Mouse (Mus musculus) C2C12 (cell line): ENCODE measurements around the gene Iffo2. TPM values are rescaled to one million over a fixed set of nuclear protein-coding genes. Genes with fewer than 3 reads are reported as not detected.

Experiments used
- H3K27me3 ChIP-seq: one replicate; pipeline ENCODE4 v1.6.1; 2011; ENCODE audit not compliant: control insufficient read depth, insufficient read depth, insufficient read length
- H3K36me3 ChIP-seq: one replicate; pipeline ENCODE4 v1.6.1; 2011; ENCODE audit not compliant: control insufficient read depth, insufficient read depth
- H3K4me3 ChIP-seq: one replicate; pipeline ENCODE4 v1.5.1; 2011; ENCODE audit warnings: mild to moderate bottlenecking, control low read depth; ENCODE audit not compliant: poor library complexity, insufficient read depth, severe bottlenecking
- H3K79me2 ChIP-seq: one replicate; pipeline ENCODE4 v1.6.1; 2011; ENCODE audit not compliant: control insufficient read depth, insufficient read depth
- H3K79me3 ChIP-seq: one replicate; pipeline ENCODE4 v1.6.1; 2011; ENCODE audit warnings: low read depth, control low read depth
- H3ac ChIP-seq: one replicate; pipeline ENCODE3; 2011; ENCODE audit warnings: low read depth; ENCODE audit not compliant: control insufficient read depth, insufficient read length
- CEBPB ChIP-seq: IDR thresholded peaks from one replicate; pipeline ENCODE4 v1.6.1; 2011; ENCODE audit warnings: low read depth, mild to moderate bottlenecking, control low read depth, moderate library complexity
- CTCF ChIP-seq: IDR thresholded peaks from one replicate; pipeline ENCODE4 v1.5.1; 2011; ENCODE audit not compliant: control insufficient read depth, insufficient read depth, insufficient read length
- FOSL1 ChIP-seq: IDR thresholded peaks from one replicate; pipeline ENCODE4 v1.8.0; 2011; ENCODE audit warnings: mild to moderate bottlenecking, low read length; ENCODE audit not compliant: poor library complexity, insufficient read depth, severe bottlenecking
- MAX ChIP-seq: IDR thresholded peaks from one replicate; pipeline ENCODE4 v1.6.1; 2011; ENCODE audit warnings: mild to moderate bottlenecking, control low read depth
- MYOD1 ChIP-seq: IDR thresholded peaks from one replicate; pipeline ENCODE4 v1.6.1; 2011; ENCODE audit warnings: low read depth; ENCODE audit not compliant: control insufficient read depth, insufficient read length
- MYOG ChIP-seq: IDR thresholded peaks from one replicate; pipeline ENCODE4 v1.6.1; 2011; ENCODE audit not compliant: control insufficient read depth, insufficient read length; ENCODE audit errors: extremely low read depth
- USF1 ChIP-seq: IDR thresholded peaks from one replicate; pipeline ENCODE4 v1.6.1; 2011; ENCODE audit warnings: low read depth, mild to moderate bottlenecking, control low read depth, moderate library complexity
- polyA plus RNA-seq: library from polyadenylated mRNA; unstranded; fragments of >200 nt; fragmentation: generic; extraction: Trizol; gene quantifications from one replicate; pipeline ENCODE4 v1.2.1, GENCODE M21; 2012; ENCODE audit warnings: missing spikeins

Gene Iffo2
- polyA plus RNA-seq, 1 experiment: 20.0 TPM

DNA sequence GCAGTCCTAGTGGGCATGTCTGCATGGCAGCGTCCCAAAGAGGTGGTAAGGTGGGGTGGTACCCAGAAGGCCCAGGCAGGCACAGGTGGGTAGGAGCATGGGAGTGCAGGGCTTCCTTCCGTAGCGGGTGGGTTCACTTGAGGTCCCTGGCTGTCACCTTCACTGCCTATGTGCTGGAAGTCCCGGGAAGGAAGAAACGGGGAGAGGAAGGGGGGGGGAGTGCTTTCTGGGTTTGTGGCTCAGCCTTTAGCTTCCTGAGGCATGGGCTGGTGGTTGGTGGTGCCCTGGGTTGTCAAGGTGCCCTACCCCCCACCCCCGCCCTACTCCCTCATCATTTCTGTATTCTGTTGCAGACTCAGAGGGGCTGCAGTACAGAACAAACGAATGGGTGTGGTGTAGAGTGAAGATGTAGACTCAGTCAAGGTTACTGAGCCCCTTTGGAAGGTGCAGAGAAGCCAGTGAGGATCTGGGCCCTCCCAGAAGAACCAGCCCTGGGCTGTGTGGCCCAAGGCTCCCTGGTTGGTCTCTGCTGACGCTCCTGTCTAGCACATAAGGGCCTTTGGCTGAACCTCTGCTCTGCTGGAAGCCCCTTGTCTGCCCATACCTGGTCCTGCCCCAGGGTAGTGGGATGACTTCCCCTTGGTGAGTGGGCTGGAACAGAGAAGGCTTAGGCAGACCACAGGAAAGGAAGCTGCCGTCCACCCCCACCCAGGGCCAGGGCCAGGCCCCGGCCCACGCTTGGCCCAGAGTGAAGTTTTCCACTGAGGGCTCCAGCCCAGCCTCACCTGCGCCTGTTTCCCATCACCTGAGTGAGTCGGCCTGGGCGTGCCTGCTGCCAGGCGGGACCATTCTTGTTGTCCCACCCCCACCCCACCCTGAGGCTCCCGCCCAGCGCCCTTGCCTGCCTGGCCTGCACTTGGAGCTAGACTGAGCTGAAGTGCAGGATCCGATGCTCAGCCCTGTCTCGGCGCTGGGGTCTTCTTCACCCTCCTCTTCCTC lies 67.2 kb downstream of the Iffo2 start:
- Histone ChIP-seq H3K79me3 (peaks cover 60% of the 10 kb centered on the region), H3ac (peak overlapping the region; percentile 59), H3K4me3 (no peak overlapping the region), H3K79me2 (peaks cover 83% of the 10 kb centered on the region), H3K36me3 (no peaks in the 10 kb centered on the region), H3K27me3 (no peaks in the 10 kb centered on the region)
- no peak for TF ChIP-seq MYOG
- no peak for TF ChIP-seq MYOD1
- no peak for TF ChIP-seq USF1
- no peak for TF ChIP-seq MAX
- TF ChIP-seq FOSL1: no peak
- no peak for TF ChIP-seq CTCF
- no peak for TF ChIP-seq CEBPB

DNA sequence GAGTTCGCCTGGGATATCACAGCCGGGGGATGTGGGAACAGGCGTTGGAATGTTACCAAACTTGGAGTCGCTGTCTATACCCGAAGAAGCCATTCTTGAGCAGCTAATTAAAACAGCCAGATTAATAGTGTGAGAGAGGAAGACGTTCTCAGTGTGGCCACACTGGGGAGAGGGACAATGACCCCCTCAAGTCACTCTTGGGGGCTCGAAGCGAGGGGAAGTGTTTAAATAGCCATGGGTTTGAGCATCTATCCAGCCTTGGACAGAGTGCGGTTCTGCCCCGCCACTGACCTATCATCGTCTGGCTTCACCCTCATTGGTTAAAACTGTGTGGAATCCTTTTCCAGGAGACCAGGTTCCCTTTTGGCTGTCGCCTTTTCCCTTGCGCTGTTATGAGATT lies 68.0 kb downstream of the Iffo2 start:
- Histone ChIP-seq H3K27me3 (no peaks in the 10 kb centered on the region), H3K79me3 (peaks cover 59% of the 10 kb centered on the region), H3K36me3 (peaks cover 5% of the 10 kb centered on the region), H3ac (peak overlapping the region; percentile 56), H3K79me2 (peaks cover 83% of the 10 kb centered on the region), H3K4me3 (no peak overlapping the region)
- TF ChIP-seq FOSL1: no peak
- TF ChIP-seq USF1: no peak
- TF ChIP-seq CEBPB: no peak
- no peak for TF ChIP-seq MYOD1
- no peak for TF ChIP-seq CTCF
- TF ChIP-seq MYOG: no peak
- TF ChIP-seq MAX: no peak

DNA sequence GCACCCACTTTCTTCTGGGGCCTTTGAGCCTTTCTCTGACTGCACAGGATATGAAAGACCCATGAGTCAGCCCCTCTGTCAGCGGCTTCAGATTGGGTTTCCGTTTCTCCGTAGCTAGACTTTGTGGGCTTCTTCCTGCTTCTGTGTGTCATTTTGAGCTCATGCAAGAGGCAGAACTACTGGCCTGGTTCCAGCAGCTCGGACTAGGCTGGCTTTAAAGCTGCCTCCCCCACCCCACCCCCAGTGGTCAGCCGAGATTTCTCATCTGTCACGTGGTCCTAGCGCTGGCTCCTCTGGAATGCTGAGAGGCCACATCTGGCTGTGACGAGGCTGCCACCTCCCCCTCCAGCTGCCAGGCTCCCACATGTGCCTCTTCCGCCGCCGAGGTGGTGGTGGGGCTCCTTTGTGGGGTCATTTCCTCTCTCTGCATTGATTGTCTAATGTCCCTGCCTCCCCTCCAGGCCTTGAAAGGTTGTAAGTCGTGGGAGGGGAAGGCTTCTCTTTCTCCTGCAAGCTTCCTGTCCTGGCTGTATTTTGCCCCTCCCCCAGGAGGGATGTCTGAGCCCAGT lies 68.7 kb downstream of the Iffo2 start:
- no peaks in the 10 kb centered on the region for H3K27me3 ChIP-seq
- H3K4me3 ChIP-seq: no peak overlapping the region
- H3K79me2 ChIP-seq: peaks cover 82% of the 10 kb centered on the region
- TF ChIP-seq FOSL1: peak; percentile 84
- TF ChIP-seq MAX: peak; percentile 95
- peak; percentile 92 for TF ChIP-seq USF1
- no peak for TF ChIP-seq MYOG
- TF ChIP-seq CEBPB: peak; percentile 32
- peak; percentile 75 for TF ChIP-seq MYOD1
- peaks cover 8% of the 10 kb centered on the region for H3K36me3 ChIP-seq
- peak overlapping the region; percentile 14 for H3ac ChIP-seq
- H3K79me3 ChIP-seq: peaks cover 53% of the 10 kb centered on the region

DNA sequence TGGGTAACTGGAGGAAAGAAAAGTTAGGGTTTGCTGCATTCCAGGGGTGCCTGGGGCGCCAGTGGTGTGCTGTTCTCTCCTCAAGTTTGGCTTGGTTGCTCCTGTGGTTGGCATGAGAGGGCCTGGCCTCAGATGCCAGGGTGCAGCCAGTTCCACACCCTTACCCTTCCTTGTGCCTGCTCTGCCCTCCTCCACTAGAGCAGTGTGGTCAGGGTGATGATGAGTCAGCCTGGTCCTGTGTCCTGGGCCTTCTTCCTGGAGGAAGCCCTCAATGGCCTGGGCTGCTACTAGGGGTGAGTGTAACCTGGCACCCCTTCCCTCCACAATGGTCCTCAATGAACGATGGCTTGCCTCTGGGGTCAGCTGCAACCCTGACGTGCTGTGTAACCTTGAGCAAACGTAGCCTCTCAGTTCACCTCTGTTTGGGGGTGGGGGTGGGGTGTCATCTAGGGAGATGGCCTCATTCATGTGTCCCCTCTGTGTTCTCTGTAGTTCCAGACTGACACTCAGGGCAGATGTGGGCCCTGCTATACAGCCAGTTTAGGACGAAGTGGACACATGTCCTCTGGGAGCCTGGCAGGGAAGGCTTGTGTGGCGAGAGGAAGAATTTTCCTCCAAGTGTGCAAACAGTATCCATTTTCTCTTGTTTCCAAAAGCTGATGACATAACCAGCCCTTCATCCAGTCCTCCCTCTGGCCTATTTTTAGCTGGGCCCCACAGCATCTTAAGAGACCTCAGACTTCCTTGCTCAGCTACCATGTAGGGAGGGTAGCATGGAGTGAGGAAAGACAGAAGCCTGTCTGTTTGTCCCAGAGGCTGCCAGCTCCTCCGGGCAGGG lies 71.4 kb downstream of the Iffo2 start:
- peak; percentile 82 for TF ChIP-seq MAX
- no peak for TF ChIP-seq CTCF
- Histone ChIP-seq H3K27me3 (no peaks in the 10 kb centered on the region), H3K4me3 (no peak overlapping the region), H3K79me2 (peaks cover 76% of the 10 kb centered on the region), H3ac (peak overlapping the region; percentile 48), H3K79me3 (peaks cover 27% of the 10 kb centered on the region), H3K36me3 (peaks cover 26% of the 10 kb centered on the region)

DNA sequence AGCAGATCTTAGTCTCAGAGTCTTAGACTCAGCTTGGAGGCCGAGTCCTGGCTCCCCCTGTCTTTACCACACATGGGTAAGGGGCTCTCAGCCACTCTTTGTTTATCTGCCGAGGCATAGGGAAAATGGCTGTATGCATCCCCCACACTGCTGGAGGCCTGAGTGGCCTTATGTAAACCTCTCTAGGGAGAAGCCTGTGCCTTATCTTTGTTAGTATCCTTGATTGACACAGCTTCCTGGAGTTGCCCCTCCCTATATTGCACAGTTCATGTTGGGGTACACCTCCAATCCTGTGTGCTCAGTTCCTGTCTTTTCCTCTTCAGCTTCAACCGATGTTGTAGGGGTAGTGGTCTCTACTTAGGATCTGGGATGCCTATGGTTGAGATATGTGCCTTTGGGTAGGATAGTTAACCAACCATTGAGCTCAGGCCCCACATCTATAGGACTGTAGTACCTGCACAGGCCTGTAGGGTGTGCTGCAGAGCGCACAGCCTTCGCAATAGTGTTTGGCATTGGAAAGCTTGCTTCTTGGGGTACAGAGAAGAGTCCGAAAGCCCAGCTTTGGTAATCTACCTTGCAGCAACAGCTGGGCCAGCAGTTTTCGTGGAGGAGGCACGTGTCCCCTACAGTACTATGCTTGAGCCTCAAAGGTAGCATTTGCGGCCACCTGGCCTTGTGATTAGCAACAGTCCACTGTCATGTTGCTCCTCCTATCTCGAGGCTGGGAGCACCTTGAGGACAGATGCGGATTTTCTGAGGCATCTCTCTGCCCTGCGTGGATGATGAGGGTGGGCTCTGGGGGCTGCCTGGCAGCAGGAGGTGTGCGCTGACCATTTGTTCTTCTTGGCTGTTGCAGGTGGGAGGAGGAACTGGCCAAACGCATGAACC lies 72.3 kb downstream of the Iffo2 start, which contains the start of gene Gm21969:
Gene Gm21969, plus strand, starts transcription at position 830 of the 888 bp plus-strand sequence.
- peaks cover 23% of the 10 kb centered on the region for H3K79me3 ChIP-seq
- no peaks in the 10 kb centered on the region for H3K27me3 ChIP-seq
- peaks cover 72% of the 10 kb centered on the region for H3K79me2 ChIP-seq
- peak within 1 kb of the TSS; percentile 48 for H3ac ChIP-seq
- peaks cover 35% of the 10 kb centered on the region for H3K36me3 ChIP-seq
- TF ChIP-seq CTCF: no peak
- TF ChIP-seq MYOG: no peak
- no peak for TF ChIP-seq USF1
- TF ChIP-seq CEBPB: no peak
- no peak within 1 kb of the TSS for H3K4me3 ChIP-seq
